Mouse (Mus musculus): ENCODE results near the gene Stk24. TPM values are rescaled to one million over a fixed set of nuclear protein-coding genes. Genes with fewer than 3 reads are reported as not detected.

Stk24 gene
- total and polyA plus RNA-seq, 2 experiments from 2014 or later, result 15.3 to 34.0 TPM

GRCm38 (mm10) chr14:121369385-121369784 is 10.4 kb downstream of the Stk24 start:
- Histone ChIP-seq H3K27me3 (ENCODE audit: insufficient read depth, low read length) (no peaks in the 10 kb centered on the region), H3K4me2 (ENCODE audit: low read depth) (no peak overlapping the region), H3K27ac (ENCODE audit: low read depth, low read length) (no peak overlapping the region), H3K4me1 (ENCODE audit: insufficient read depth) (0 out of 2 replicates have a peak, but pooled peaks cover 4% of the 10 kb centered on the region), H3K9me3 (ENCODE audit: low read length) (no peaks in the 10 kb centered on the region), H3K4me3 (ENCODE audit: low read depth, low read length) (no peak overlapping the region), H3K36me3 (ENCODE audit: insufficient read depth) (no peaks in the 10 kb centered on the region), H3K9ac (no peak overlapping the region)
- DNase-seq, result no peak
- TF ChIP-seq CTCF (IDR thresholded peaks at IDR 0.05; ENCODE audit: low read depth), result no peak
- WGBS, result 60% methylated on average over 5 of the region's 5 CpGs
- ATAC-seq, result no peak

GRCm38 (mm10) chr14:121368108-121368705 is 11.6 kb downstream of the Stk24 start:
- Histone ChIP-seq H3K9me3 (ENCODE audit: low read length) (no peaks in the 10 kb centered on the region), H3K4me3 (ENCODE audit: low read depth, low read length) (no peak overlapping the region), H3K27ac (ENCODE audit: low read depth, low read length) (no peak overlapping the region), H3K4me2 (ENCODE audit: low read depth) (no peak overlapping the region), H3K27me3 (ENCODE audit: insufficient read depth, low read length) (no peaks in the 10 kb centered on the region), H3K4me1 (ENCODE audit: insufficient read depth) (0 out of 2 replicates have a peak, but pooled peaks cover 4% of the 10 kb centered on the region), H3K36me3 (ENCODE audit: insufficient read depth) (no peaks in the 10 kb centered on the region), H3K9ac (no peak overlapping the region)
- ATAC-seq (no peak), DNase-seq (no peak)
- 69% methylated on average over 4 of the region's 4 CpGs for WGBS
- TF ChIP-seq CTCF (IDR thresholded peaks at IDR 0.05; ENCODE audit: low read depth), result no peak

- no peak for TF ChIP-seq CTCF (IDR thresholded peaks at IDR 0.05; ENCODE audit: low read depth)
- no peak for DNase-seq
Measured at GRCm38 (mm10) chr14:121365991-121366728, 13.7 kb downstream of the Stk24 start.

GRCm38 (mm10) chr14:121365390-121365789 is 14.4 kb downstream of the Stk24 start:
- H3K27ac ChIP-seq (ENCODE audit: low read depth, low read length), result 0 out of 2 replicates have a peak overlapping the region, but pooled peaks have one; percentile 35

More at GRCm38 (mm10) chr14:121365991-121366728, 13.7 kb downstream of the Stk24 start:
- 0 out of 2 replicates have a peak, but pooled peaks cover 4% of the 10 kb centered on the region for H3K4me1 ChIP-seq (ENCODE audit: insufficient read depth)
- 0 out of 2 replicates have a peak, but pooled peaks cover 3% of the 10 kb centered on the region for H3K36me3 ChIP-seq (ENCODE audit: insufficient read depth)
- WGBS, result 71% methylated on average over 17 of the region's 17 CpGs
- H3K9ac ChIP-seq, result no peak overlapping the region
- H3K27ac ChIP-seq (ENCODE audit: low read depth, low read length), result peak overlapping the region; percentile 35; the same call in 1 of the 2 replicates
- H3K4me2 ChIP-seq (ENCODE audit: low read depth), result no peak overlapping the region
- no peak overlapping the region for H3K4me3 ChIP-seq (ENCODE audit: low read depth, low read length)
- no peaks in the 10 kb centered on the region for H3K9me3 ChIP-seq (ENCODE audit: low read length)
- H3K27me3 ChIP-seq (ENCODE audit: insufficient read depth, low read length), result no peaks in the 10 kb centered on the region
- ATAC-seq, result peak; percentile 39; the same call in 1 of the 2 replicates

GRCm38 (mm10) chr14:121364282-121364681 is 15.5 kb downstream of the Stk24 start:
- 0 out of 2 replicates have a peak, but pooled peaks cover 4% of the 10 kb centered on the region for H3K4me1 ChIP-seq (ENCODE audit: insufficient read depth)
- H3K9me3 ChIP-seq (ENCODE audit: low read length), result no peaks in the 10 kb centered on the region
- H3K27me3 ChIP-seq (ENCODE audit: insufficient read depth, low read length), result no peaks in the 10 kb centered on the region
- H3K27ac ChIP-seq (ENCODE audit: low read depth, low read length), result no peak overlapping the region
- H3K4me2 ChIP-seq (ENCODE audit: low read depth), result no peak overlapping the region
- TF ChIP-seq CTCF (IDR thresholded peaks at IDR 0.05; ENCODE audit: low read depth), result no peak
- no peak overlapping the region for H3K4me3 ChIP-seq (ENCODE audit: low read depth, low read length)
- DNase-seq (no peak), ATAC-seq (no peak)
- no peak overlapping the region for H3K9ac ChIP-seq
- 0 out of 2 replicates have a peak, but pooled peaks cover 3% of the 10 kb centered on the region for H3K36me3 ChIP-seq (ENCODE audit: insufficient read depth)
- 97% methylated on average over 7 of the region's 7 CpGs for WGBS

More at GRCm38 (mm10) chr14:121365390-121365789, 14.4 kb downstream of the Stk24 start:
- Histone ChIP-seq H3K4me2 (ENCODE audit: low read depth) (no peak overlapping the region), H3K4me3 (ENCODE audit: low read depth, low read length) (no peak overlapping the region), H3K36me3 (ENCODE audit: insufficient read depth) (0 out of 2 replicates have a peak, but pooled peaks cover 3% of the 10 kb centered on the region), H3K9ac (no peak overlapping the region), H3K27me3 (ENCODE audit: insufficient read depth, low read length) (no peaks in the 10 kb centered on the region), H3K4me1 (ENCODE audit: insufficient read depth) (0 out of 2 replicates have a peak, but pooled peaks cover 4% of the 10 kb centered on the region), H3K9me3 (ENCODE audit: low read length) (no peaks in the 10 kb centered on the region)
- DNase-seq (no peak), ATAC-seq (no peak; the same call in 1 of the 2 replicates)
- no peak for TF ChIP-seq CTCF (IDR thresholded peaks at IDR 0.05; ENCODE audit: low read depth)
- WGBS, result 60% methylated on average over 7 of the region's 7 CpGs

GRCm38 (mm10) chr14:121361319-121362114 is 18.3 kb downstream of the Stk24 start:
- WGBS, result 87% methylated on average over 17 of the region's 17 CpGs
- ATAC-seq, result no peak

More at GRCm38 (mm10) chr14:121361319-121362114, 18.3 kb downstream of the Stk24 start:
- TF ChIP-seq CTCF (IDR thresholded peaks at IDR 0.05; ENCODE audit: low read depth), result 0 out of 2 replicates have a peak, but pooled peaks have one; percentile 14
- Histone ChIP-seq H3K4me1 (ENCODE audit: insufficient read depth) (0 out of 2 replicates have a peak, but pooled peaks cover 4% of the 10 kb centered on the region), H3K4me2 (ENCODE audit: low read depth) (no peak overlapping the region), H3K9ac (no peak overlapping the region), H3K4me3 (ENCODE audit: low read depth, low read length) (no peak overlapping the region), H3K27ac (ENCODE audit: low read depth, low read length) (no peak overlapping the region), H3K36me3 (ENCODE audit: insufficient read depth) (0 out of 2 replicates have a peak, but pooled peaks cover 3% of the 10 kb centered on the region), H3K9me3 (ENCODE audit: low read length) (no peaks in the 10 kb centered on the region), H3K27me3 (ENCODE audit: insufficient read depth, low read length) (no peaks in the 10 kb centered on the region)
- DNase-seq, result no peak
